Mouse (Mus musculus) embryonic fibroblast, embryonic 13.5 days (primary cell): ENCODE measurements around the gene Gm43738.

Experiments used
- CTCF ChIP-seq: IDR thresholded peaks from 2 replicates; pipeline ENCODE4 v1.5.1; 2011; ENCODE audit warnings: mild to moderate bottlenecking, control low read depth, low read length, moderate library complexity, borderline replicate concordance; ENCODE audit not compliant: insufficient read depth
- POLR2A ChIP-seq: IDR thresholded peaks from 2 replicates; pipeline ENCODE4 v1.6.1; 2011; ENCODE audit warnings: low read depth, mild to moderate bottlenecking, control low read depth, low read length, moderate library complexity

DNA sequence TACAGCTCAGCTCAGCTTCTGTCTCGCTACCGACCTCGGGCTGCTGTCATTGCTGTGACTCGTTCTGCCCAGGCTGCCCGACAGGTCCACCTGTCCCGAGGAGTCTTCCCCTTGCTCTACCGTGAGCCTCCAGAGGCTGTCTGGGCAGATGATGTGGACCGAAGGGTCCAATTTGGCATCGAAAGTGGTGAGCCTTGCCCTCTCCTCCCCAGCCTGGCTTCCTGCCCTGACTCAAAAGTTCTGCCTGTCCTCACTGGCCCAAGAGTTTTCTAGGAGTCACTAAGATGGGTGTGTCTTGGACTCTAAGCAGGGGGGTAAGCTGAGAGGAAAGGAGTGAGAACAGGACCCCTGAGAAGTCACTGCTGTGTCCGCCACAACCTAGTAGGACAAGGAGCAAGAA, 43.9 kb upstream of the Gm43738 start:
- no peak for TF ChIP-seq CTCF
- no peak for TF ChIP-seq POLR2A
